Comparison of ENCODE assay signal across 13 mouse cellular contexts in the genomic region with DNA sequence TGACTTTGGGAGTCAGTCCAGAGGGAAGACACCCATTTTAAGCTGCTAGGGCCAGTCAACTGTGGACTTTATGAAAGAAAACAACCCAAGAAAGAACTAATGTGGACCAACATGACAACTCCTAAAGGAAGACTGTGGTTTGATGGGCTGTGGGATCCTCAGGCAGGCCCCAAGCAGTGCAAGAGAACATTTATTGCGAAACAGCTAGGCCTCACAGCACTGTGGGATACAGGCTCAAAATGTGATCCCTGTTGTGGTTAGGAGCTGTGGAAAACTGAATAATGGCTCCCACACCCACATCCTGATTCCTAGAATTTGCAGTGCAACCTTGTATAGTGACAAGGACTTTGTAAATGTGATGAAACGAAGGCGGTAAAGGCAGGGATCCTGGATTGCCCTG.
"Had no signal": no experiment of that assay in that cellular context is flagged by ENCODE, and none has a peak within 500 bp of the region (broad histone marks: within the 10 kb centered on the region; RNA-seq: fewer than 3 reads in every experiment).

No protein-coding gene starts in this region.

- H3K4me2 ChIP-seq: limb, embryonic 12.5 days; liver, embryonic 13.5 days; lung, embryonic 15.5 days; midbrain, embryonic 13.5 days; neural tube, embryonic 15.5 days had no signal

- H3K27me3 ChIP-seq: limb, embryonic 12.5 days; liver, embryonic 13.5 days; lung, embryonic 15.5 days; neural tube, embryonic 15.5 days had no signal

- ATAC-seq: liver, postnatal 0 days; midbrain, embryonic 13.5 days had no signal

- H3K4me1 ChIP-seq: liver, embryonic 13.5 days; lung, embryonic 15.5 days; midbrain, embryonic 13.5 days; neural tube, embryonic 15.5 days had no signal

- H3K36me3 ChIP-seq: limb, embryonic 12.5 days; liver, embryonic 13.5 days; lung, embryonic 15.5 days; midbrain, embryonic 13.5 days; neural tube, embryonic 15.5 days had no signal

- H3K9ac ChIP-seq: limb, embryonic 12.5 days; liver, embryonic 13.5 days; liver, postnatal 0 days; lung, embryonic 15.5 days; midbrain, embryonic 13.5 days; neural tube, embryonic 15.5 days had no signal

- H3K27ac ChIP-seq: limb, embryonic 12.5 days; liver, embryonic 13.5 days; lung, embryonic 15.5 days; midbrain, embryonic 13.5 days; neural tube, embryonic 15.5 days had no signal

- DNase-seq: kidney, postnatal 10 days; kidney, postnatal 4 days; liver; liver, embryonic 13.5 days; liver, postnatal 0 days; right cerebral cortex, adult 18-20 months; right cerebral cortex, postnatal 25 days; thymus, adult 18-20 months; thymus, postnatal 25 days had no signal

- H3K9me3 ChIP-seq: liver, embryonic 13.5 days; lung, embryonic 15.5 days; midbrain, embryonic 13.5 days; neural tube, embryonic 15.5 days had no signal

- H3K4me3 ChIP-seq: limb, embryonic 12.5 days; liver, embryonic 13.5 days; lung, embryonic 15.5 days; midbrain, embryonic 13.5 days; neural tube, embryonic 15.5 days had no signal
